Mouse (Mus musculus): ENCODE data around the gene Rac3.
"Not testable (repeated sequence)": the region's sequence is repeated elsewhere in the genome, so short reads cannot be mapped to it uniquely, and the experiment has no call there.

The Rac3 gene

GRCm38 (mm10) chr11:120721124-120722066, at the start of gene Rac3:
Rac3 (plus strand) TSS chr11:120721470.
- DNase-seq: peak; percentile 81

- peak; percentile 97 for DNase-seq
Measured at GRCm38 (mm10) chr11:120672687-120673593, 48.3 kb upstream of the Rac3 start, which contains the start of gene Aspscr1. Aspscr1 (plus strand) TSS chr11:120672973.

- DNase-seq: no peak
Measured at GRCm38 (mm10) chr11:120673594-120674122, 47.6 kb upstream of the Rac3 start.

- not testable (repeated sequence) for DNase-seq
Measured at GRCm38 (mm10) chr11:120675875-120676274, 45.4 kb upstream of the Rac3 start.

GRCm38 (mm10) chr11:120676951-120677350, 44.3 kb upstream of the Rac3 start:
- no peak for DNase-seq

- DNase-seq: peak; percentile 66
Measured at GRCm38 (mm10) chr11:120679909-120680308, 41.4 kb upstream of the Rac3 start.

- no peak for DNase-seq
Measured at GRCm38 (mm10) chr11:120682683-120683082, 38.6 kb upstream of the Rac3 start.

- DNase-seq: no peak
Measured at GRCm38 (mm10) chr11:120683536-120683935, 37.7 kb upstream of the Rac3 start.

GRCm38 (mm10) chr11:120684086-120684485, 37.2 kb upstream of the Rac3 start:
- no peak for DNase-seq

GRCm38 (mm10) chr11:120684660-120685059, 36.6 kb upstream of the Rac3 start:
- peak; percentile 80 for DNase-seq

GRCm38 (mm10) chr11:120686650-120687272, 34.5 kb upstream of the Rac3 start:
- peak; percentile 75 for DNase-seq

GRCm38 (mm10) chr11:120689365-120689764, 31.9 kb upstream of the Rac3 start:
- DNase-seq: no peak

GRCm38 (mm10) chr11:120692471-120693011, 28.7 kb upstream of the Rac3 start:
- peak; percentile 39 for DNase-seq

GRCm38 (mm10) chr11:120693461-120693860, 27.8 kb upstream of the Rac3 start:
- DNase-seq: no peak

GRCm38 (mm10) chr11:120695184-120695583, 26.1 kb upstream of the Rac3 start:
- DNase-seq: peak; percentile 28

- DNase-seq: no peak
Measured at GRCm38 (mm10) chr11:120695641-120696040, 25.6 kb upstream of the Rac3 start.

- DNase-seq: no peak
Measured at GRCm38 (mm10) chr11:120696568-120696967, 24.7 kb upstream of the Rac3 start.

GRCm38 (mm10) chr11:120697741-120698140, 23.5 kb upstream of the Rac3 start:
- DNase-seq: peak; percentile 77

- peak; percentile 34 for DNase-seq
Measured at GRCm38 (mm10) chr11:120703696-120704454, 17.4 kb upstream of the Rac3 start.

- peak; percentile 67 for DNase-seq
Measured at GRCm38 (mm10) chr11:120704486-120705325, 16.6 kb upstream of the Rac3 start.
